Mouse (Mus musculus): ENCODE results near the gene Tmem130. TPM values are rescaled to one million over a fixed set of nuclear protein-coding genes. Genes with fewer than 3 reads are reported as not detected.

The Tmem130 gene
- polyA plus RNA-seq, 1 experiment = not detected

DNA sequence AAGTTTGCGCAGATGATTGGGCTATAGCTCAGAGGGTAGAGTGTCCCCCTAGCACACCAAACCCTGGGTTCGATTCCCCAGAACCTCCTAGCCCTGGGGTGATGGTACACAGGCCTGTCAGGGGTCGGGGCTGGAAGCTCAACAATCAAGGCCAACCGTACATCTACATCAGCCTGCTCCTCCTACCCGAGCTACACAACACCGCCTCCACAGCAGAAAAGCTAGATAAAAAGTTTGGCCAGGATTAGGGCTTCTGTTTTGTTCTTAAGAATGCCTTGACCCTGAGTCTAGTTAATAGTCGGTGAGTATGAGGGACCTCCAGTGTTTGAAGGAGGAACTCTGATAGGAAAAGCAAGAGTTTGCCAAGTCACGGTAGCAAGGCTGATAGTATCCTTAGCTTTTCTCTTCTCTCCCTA is 7.5 kb upstream of the Tmem130 start:
- Histone ChIP-seq H3K4me1 (ENCODE audit: control insufficient read depth, insufficient read depth, low read length) (peaks cover 28% of the 10 kb centered on the region), H3K4me3 (ENCODE audit: insufficient read depth, low read length) (peak overlapping the region; percentile 98), H3K27ac (ENCODE audit: insufficient read depth, low read depth, low read length) (peak overlapping the region; percentile 7; the same call in 1 of the 2 replicates)
- TF ChIP-seq POLR2A (IDR thresholded peaks at IDR 0.05; ENCODE audit: borderline replicate concordance, low read depth, low read length) (no peak), CTCF (IDR thresholded peaks at IDR 0.05; ENCODE audit: low read depth, low read length) (no peak)

DNA sequence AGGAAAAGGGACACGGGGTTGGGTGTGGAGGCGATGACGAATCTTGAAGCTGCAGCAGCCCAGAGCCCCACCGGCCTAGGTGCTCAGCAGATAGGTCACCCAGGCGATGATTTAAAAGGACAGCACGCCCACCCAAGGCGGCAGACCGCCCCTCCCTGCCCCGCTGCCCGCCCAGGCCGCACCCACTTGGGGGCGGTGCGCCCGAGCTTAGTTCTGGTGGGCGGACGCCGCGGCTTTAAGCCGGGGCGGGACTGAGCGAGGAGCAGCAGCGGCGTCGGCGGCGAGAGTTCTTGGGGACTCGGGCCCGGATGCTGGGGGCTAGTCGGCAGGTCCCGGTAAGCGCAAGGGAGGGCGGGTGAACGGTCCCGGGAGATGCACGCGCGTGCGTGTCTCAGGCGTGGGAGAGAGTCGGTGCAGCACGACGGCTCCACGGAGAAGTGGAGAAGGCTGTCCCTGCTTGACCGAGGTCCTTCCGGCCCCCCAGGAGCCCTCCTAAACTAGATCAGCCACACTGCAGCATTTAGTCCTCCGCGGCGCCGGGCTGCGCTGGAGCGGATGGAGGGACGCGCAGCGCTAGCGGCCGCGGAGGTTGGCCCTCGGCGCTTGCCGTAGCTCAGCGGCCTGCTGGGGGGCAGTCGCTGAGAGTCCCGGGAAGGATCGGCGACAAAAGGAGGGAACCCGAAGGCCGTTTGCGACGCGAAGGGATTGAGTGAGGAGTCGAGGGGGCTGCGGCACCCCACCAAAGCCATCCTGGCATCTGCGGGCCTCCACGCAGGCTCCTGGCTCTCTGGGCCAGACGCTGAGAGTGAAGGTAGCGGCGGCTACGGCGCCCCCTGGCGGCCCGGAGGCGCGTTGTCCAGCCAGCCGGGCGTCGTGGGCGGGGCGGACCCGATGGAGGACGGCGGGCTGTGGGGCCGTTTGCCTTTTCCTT is 6.6 kb upstream of the Tmem130 start:
- Histone ChIP-seq H3K4me3 (ENCODE audit: insufficient read depth, low read length) (peak overlapping the region; percentile 98), H3K4me1 (ENCODE audit: control insufficient read depth, insufficient read depth, low read length) (peaks cover 28% of the 10 kb centered on the region), H3K27ac (ENCODE audit: insufficient read depth, low read depth, low read length) (peak overlapping the region; percentile 83)
- TF ChIP-seq POLR2A (IDR thresholded peaks at IDR 0.05; ENCODE audit: borderline replicate concordance, low read depth, low read length) (peak; percentile 71; the same call in 1 of the 2 replicates), CTCF (IDR thresholded peaks at IDR 0.05; ENCODE audit: low read depth, low read length) (peak; percentile 87)

DNA sequence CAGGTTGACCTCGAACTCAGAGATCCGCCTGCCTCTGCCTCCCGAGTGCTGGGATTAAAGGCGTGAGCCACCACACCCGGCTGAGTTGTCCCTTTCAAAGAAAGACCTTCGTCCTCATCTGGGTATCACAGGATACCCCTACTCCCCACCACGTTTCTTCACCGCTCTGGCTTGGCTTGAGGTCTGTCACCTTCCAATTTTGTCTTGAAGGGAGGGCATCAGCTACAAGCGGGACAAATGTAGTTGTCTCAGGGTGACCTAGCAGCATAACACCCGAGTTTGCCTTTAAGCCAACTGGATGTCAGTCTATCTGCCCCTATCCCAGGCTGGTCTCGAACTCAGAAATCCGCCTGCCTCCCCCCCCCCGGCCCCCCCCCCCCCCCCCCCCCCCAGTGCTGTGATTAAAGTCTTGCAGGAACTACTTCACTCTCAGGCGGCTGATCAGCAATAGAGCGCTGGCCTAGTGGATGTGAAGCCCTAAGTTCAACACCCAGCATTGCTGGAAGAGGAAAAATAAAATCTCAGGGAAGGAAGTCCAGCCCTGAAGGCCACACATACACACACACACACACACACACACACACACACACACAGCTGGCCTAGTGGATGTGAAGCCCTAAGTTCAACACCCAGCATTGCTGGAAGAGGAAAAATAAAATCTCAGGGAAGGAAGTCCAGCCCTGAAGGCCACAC is 5.6 kb upstream of the Tmem130 start, which contains the start of gene Trrap:
TSS of gene Trrap (plus strand) at position 627 of the 693 bp plus-strand sequence.
- Histone ChIP-seq H3K4me1 (ENCODE audit: control insufficient read depth, insufficient read depth, low read length) (peaks cover 25% of the 10 kb centered on the region), H3K27ac (ENCODE audit: insufficient read depth, low read depth, low read length) (peak within 1 kb of the TSS; percentile 83), H3K4me3 (ENCODE audit: insufficient read depth, low read length) (peak within 1 kb of the TSS; percentile 98)

DNA sequence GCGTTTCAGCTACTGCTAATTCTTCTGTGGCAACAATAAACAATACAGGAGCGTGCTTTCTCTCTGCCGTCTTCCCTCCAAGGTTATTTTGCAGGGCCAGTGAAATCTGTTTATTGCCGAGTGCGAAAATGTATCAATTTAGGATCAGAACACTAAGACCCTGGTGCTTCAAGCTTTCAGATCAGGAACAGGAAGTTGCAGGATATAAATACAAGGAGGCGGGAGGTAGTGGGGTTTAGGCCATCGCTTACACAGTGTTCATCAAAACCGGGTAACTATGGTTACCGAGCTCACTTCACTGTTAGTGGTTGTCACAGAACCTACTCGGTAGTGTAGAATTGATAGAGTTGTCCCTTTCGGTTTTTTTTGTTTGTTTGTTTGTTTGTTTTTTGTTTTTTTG is 5.0 kb upstream of the Tmem130 start:
- Histone ChIP-seq H3K4me3 (ENCODE audit: insufficient read depth, low read length) (no peak overlapping the region), H3K27ac (ENCODE audit: insufficient read depth, low read depth, low read length) (no peak overlapping the region), H3K4me1 (ENCODE audit: control insufficient read depth, insufficient read depth, low read length) (peaks cover 23% of the 10 kb centered on the region)
- no peak for TF ChIP-seq CTCF (IDR thresholded peaks at IDR 0.05; ENCODE audit: low read depth, low read length)
- no peak for TF ChIP-seq POLR2A (IDR thresholded peaks at IDR 0.05; ENCODE audit: borderline replicate concordance, low read depth, low read length)

DNA sequence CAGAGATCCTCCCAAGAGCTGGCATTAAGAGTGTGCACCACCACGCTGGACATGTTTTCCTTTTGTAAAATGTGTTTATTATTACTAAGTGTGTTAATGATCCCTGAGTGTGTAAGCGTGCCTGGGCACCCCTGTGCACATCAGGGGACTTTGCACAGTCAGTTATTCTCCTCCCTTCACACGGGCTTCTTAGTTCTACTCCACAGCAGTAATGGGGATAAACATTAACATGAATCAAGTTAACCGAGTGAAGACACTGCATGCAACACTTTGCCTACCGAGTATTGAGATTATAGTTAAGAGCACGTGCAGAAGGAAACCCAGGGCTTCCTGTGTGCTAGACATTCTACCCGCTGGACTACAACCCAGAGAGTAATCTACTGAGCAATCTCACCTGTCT is 4.4 kb upstream of the Tmem130 start:
- Histone ChIP-seq H3K4me3 (ENCODE audit: insufficient read depth, low read length) (no peak overlapping the region), H3K27ac (ENCODE audit: insufficient read depth, low read depth, low read length) (no peak overlapping the region)

DNA sequence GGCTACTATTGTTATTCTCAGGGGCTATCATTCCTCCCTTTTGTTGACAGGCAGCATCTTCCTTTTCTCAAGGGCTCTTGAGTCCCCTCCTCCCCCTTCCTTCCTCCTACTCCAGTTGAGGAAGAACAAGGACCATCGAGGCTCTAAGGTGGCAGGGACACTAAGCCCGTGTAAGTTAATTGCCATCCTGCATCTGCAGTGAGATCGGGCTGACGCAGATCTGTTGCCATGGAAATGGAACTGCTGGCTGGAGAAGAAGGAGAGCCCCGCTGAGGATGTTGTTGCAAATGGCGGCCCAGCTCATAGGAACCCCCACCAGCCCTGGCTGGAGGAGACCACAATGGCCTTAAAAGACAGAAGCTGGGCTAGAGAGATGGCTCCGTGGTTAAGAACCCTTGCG is 3.2 kb downstream of the Tmem130 start:
- H3K4me3 ChIP-seq (ENCODE audit: insufficient read depth, low read length) = no peak overlapping the region

More for the DNA sequence above, 4.4 kb upstream of the Tmem130 start:
- peaks cover 19% of the 10 kb centered on the region for H3K4me1 ChIP-seq (ENCODE audit: control insufficient read depth, insufficient read depth, low read length)
- no peak for TF ChIP-seq POLR2A (IDR thresholded peaks at IDR 0.05; ENCODE audit: borderline replicate concordance, low read depth, low read length)
- TF ChIP-seq CTCF (IDR thresholded peaks at IDR 0.05; ENCODE audit: low read depth, low read length) = no peak

DNA sequence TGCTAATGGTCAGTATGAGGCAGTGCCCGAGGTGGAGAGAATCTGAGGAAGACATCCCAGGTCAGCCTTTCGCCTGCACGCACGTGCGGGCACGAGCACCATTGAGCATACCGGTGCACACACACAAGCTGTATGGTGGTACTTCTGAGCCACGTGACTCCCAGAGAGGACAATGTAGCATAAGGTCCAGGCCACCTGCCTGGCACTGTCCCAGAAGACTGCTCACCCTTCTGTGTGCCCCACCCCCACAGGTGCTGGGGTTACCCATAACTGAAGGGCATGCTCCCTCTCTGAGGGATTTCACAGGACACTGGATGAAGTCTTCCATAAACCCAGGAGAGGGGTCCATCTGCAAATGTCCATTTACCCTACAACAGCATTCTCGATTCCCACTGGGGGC is 4.2 kb downstream of the Tmem130 start:
- H3K4me1 ChIP-seq (ENCODE audit: control insufficient read depth, insufficient read depth, low read length) = no peaks in the 10 kb centered on the region
- H3K27ac ChIP-seq (ENCODE audit: insufficient read depth, low read depth, low read length) = no peak overlapping the region
- no peak for TF ChIP-seq CTCF (IDR thresholded peaks at IDR 0.05; ENCODE audit: low read depth, low read length)
- TF ChIP-seq POLR2A (IDR thresholded peaks at IDR 0.05; ENCODE audit: borderline replicate concordance, low read depth, low read length) = no peak
- no peak overlapping the region for H3K4me3 ChIP-seq (ENCODE audit: insufficient read depth, low read length)

More for the DNA sequence above, 3.2 kb downstream of the Tmem130 start:
- Histone ChIP-seq H3K27ac (ENCODE audit: insufficient read depth, low read depth, low read length) (no peak overlapping the region), H3K4me1 (ENCODE audit: control insufficient read depth, insufficient read depth, low read length) (no peaks in the 10 kb centered on the region)
- TF ChIP-seq CTCF (IDR thresholded peaks at IDR 0.05; ENCODE audit: low read depth, low read length) = no peak
- no peak for TF ChIP-seq POLR2A (IDR thresholded peaks at IDR 0.05; ENCODE audit: borderline replicate concordance, low read depth, low read length)

DNA sequence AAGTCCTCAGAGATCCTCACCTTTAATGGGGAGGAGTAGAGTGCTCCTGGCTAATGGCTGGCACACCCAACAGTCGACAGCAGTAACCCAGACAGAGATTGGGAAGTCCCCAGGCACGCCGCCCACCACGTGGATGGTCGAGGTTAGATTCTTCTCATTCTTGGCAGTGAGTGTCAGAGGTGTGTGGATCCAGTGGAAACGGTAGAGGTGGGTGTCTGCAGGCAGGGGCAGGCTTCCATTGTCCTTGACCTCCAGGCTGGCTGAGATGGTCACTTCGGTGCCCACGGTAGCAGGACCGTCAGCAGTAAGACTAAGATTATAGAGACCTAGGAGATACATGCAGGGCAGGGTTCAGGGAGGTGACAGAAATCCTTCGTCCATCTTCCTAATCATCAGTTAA is 6.4 kb downstream of the Tmem130 start:
- no peak for TF ChIP-seq CTCF (IDR thresholded peaks at IDR 0.05; ENCODE audit: low read depth, low read length)
- no peak for TF ChIP-seq POLR2A (IDR thresholded peaks at IDR 0.05; ENCODE audit: borderline replicate concordance, low read depth, low read length)
- H3K4me3 ChIP-seq (ENCODE audit: insufficient read depth, low read length) = no peak overlapping the region
- no peak overlapping the region for H3K27ac ChIP-seq (ENCODE audit: insufficient read depth, low read depth, low read length)
- H3K4me1 ChIP-seq (ENCODE audit: control insufficient read depth, insufficient read depth, low read length) = no peaks in the 10 kb centered on the region

DNA sequence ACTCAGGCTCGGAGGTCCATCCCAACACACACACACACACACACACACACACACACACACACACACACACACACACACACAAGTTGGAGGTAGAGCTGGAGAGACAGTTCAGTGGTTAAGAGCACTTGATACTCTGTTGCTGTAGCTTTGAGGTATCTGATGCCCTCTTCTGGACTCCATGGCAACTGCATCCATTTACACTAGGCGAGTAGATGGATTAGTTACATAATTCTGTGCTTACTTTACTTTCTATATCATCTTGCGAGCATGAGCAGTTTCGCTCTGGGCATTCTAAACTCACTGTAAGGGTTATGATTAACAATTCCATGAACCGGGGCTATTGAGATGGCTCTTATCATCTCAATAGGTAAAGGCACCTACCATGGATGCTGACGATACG is 8.6 kb downstream of the Tmem130 start:
- no peak for TF ChIP-seq POLR2A (IDR thresholded peaks at IDR 0.05; ENCODE audit: borderline replicate concordance, low read depth, low read length)
- no peak for TF ChIP-seq CTCF (IDR thresholded peaks at IDR 0.05; ENCODE audit: low read depth, low read length)
- H3K27ac ChIP-seq (ENCODE audit: insufficient read depth, low read depth, low read length) = no peak overlapping the region
- H3K4me1 ChIP-seq (ENCODE audit: control insufficient read depth, insufficient read depth, low read length) = no peaks in the 10 kb centered on the region
- no peak overlapping the region for H3K4me3 ChIP-seq (ENCODE audit: insufficient read depth, low read length)

DNA sequence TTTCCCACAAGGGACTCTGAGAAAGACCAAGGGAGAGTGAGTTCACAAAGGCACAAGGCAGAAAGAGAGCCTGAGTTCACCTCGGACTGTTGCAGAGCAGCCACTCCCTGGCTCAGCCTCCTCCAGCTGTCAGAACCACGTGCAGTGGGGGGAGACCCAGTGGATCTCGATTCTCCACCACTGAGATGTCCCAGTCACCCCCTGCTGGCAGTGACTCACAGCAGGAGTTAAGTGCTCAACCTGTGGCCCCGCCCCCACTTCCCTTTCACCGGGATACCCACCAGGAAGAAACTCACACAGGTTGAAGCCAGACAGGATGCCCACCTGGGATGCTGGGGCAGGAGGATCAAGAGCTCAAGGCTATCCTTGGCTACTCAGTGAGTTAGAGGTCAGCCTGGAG is 9.2 kb downstream of the Tmem130 start:
- no peaks in the 10 kb centered on the region for H3K4me1 ChIP-seq (ENCODE audit: control insufficient read depth, insufficient read depth, low read length)
- no peak for TF ChIP-seq POLR2A (IDR thresholded peaks at IDR 0.05; ENCODE audit: borderline replicate concordance, low read depth, low read length)
- TF ChIP-seq CTCF (IDR thresholded peaks at IDR 0.05; ENCODE audit: low read depth, low read length) = no peak
- no peak overlapping the region for H3K4me3 ChIP-seq (ENCODE audit: insufficient read depth, low read length)
- no peak overlapping the region for H3K27ac ChIP-seq (ENCODE audit: insufficient read depth, low read depth, low read length)

Measured in bone marrow macrophage, adult 2 months (primary cell).